Mouse (Mus musculus): ENCODE results near the gene Fastk. TPM values are rescaled to one million over a fixed set of nuclear protein-coding genes. Genes with fewer than 3 reads are reported as not detected.
A peak's percentile ranks its signal among the peaks of the same experiment; 100 is the strongest.
"Not testable (repeated sequence)": the region's sequence is repeated elsewhere in the genome, so short reads cannot be mapped to it uniquely, and the experiment has no call there.

The Fastk gene
- polyA plus RNA-seq, 1 experiment, result 182 TPM

- no peak for DNase-seq (ENCODE audit: low read depth)
Observed at GRCm38 (mm10) chr5:24424004-24424781, 20.9 kb downstream of the Fastk start.

DNA sequence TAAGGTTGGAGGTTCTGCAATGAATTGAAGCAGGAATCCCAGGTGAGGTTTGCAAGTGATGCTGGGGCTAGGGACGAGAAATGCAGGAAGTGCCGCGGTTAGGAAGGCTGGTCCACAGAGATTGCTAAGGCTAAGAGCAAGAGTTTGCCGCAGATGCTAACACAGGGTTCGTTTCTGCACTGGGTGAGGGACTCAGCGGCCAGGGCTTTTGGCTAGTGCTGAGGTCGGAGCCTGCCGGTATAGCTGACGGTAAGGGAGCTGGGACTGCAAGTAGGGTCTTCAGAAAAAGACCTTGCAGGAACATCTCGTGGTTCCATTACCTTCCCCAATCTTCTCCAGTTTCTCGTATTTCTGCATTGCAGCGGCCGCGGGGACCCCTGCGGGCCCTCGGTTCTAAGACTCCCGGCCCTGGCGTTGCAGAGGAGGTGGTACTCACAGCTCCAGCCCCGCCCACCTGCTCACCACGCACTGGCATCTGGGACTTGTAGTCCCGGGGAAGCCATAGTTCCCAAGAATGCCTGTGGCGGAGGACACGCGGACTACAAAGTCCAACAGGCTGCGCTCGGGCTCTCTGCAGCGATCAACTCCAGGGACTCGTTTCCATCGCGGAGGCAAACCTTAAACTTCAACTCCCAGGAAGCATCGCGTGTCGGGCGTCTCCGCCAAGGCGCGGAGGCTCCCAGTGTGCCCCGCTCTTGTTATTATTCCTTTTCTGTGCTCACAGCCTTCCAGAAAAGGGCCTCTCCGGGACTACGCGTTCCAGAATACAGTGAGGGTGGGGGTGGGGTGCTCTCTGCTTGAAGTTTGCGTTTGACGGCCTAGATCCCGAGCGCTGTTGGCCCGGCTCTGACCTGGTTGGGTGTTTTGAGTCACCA is 21.7 kb downstream of the Fastk start, which contains the start of the genes Cdk5 and Slc4a2:
Cdk5 (minus strand) TSS at position 402 of the 875 bp plus-strand sequence.
Slc4a2 (plus strand) TSS at position 709 of the 875 bp plus-strand sequence.
- DNase-seq (ENCODE audit: low read depth), result peak; percentile 96

DNA sequence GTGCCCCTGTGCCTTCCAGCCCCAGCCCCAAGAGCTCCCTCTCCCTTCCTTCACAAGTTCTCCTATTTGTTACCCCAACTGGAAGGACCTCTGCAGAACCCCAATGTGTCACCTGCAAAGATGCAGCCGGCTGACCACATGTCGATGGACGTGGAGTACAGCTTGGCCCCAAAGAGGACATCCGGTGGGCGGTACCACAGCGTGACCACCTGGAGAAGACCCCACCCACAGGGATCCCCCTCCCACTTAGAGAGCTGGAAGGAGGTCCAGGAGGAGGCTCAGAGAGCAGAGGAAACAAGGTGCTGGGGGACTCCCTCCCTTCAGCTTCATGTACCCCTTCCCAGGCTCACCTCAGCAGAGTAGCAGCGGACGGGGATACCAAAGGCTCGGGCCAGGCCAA is 24.7 kb downstream of the Fastk start:
- DNase-seq (ENCODE audit: low read depth), result no peak

DNA sequence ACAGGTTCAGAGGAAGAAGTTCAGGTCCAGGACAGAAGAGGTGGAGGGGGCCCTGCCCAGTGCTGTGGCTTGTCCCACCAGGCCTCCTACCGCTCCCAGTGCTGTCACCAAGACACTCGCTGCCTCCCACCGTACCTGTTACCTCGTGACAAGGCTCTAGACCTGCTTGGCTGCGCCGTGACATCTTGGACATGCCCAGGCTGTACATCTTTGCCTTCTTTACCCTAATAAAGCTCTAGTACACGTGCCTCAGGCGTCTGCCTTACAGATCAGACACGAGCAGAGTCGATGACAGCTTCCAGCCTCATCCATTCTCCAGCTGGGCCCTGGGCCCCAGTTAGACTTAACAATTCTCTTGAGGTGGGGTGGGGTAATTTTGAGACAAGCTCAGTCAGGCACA is 27.5 kb downstream of the Fastk start:
- DNase-seq (ENCODE audit: low read depth), result no peak

DNA sequence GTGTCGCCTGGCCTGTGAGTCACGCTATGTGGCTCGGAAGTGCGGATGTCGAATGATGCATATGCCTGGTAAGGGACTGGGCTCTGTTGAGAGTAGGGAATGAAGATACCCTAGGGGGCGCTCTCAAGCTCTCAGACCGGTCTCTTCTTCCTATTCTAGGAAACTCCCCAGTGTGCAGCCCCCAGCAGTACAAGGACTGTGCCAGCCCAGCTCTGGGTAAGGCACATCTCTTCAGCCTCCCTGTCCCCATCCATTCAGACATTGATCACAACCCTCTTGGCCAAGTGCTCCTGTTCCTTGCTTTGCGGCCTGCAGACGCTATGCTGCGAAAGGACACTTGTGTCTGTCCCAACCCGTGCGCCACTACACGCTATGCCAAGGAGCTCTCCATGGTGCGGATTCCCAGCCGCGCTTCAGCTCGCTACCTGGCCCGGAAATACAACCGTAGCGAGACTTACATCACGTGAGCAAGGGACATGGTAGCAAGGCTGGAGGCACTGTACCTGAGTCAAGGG is 28.8 kb downstream of the Fastk start:
- DNase-seq (ENCODE audit: low read depth), result no peak

DNA sequence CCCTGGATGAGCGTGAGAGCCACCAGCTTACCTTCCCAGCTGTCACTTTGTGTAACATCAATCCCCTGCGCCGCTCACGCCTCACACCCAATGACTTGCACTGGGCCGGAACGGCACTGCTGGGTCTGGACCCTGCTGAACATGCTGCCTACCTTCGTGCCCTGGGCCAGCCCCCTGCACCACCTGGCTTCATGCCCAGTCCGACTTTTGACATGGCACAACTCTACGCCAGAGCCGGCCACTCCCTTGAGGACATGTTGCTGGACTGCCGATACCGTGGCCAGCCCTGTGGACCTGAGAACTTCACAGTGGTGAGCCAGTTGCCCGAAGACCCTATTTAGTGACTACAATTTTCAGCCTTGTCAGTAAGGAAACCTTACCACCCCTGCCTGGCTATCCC is 31.1 kb downstream of the Fastk start:
- DNase-seq (ENCODE audit: low read depth), result no peak

GRCm38 (mm10) chr5:24413042-24413693 is 31.9 kb downstream of the Fastk start, which contains the start of gene Asic3:
Gene Asic3 (plus strand): TSS chr5:24413392.
- DNase-seq (ENCODE audit: low read depth), result no peak

DNA sequence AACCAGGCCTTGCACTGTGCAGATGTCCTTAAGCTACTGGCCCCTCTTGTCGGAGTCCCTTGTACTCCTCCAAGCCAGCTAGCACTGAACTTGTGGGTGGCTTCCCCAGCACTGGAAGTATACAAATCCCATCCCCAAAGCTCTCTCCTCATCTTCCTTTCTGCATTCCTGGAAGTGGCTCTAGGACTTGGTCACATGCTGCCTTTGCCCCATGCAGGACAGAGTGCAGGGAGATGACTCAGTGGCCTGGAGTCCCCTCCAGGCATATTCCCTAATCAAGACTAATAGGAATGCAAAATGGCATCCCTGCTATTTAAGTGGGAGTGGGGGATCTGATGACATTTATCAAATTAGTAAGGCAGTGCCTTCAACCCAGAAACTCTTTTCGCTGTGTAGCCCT is 33.0 kb downstream of the Fastk start:
- no peak for DNase-seq (ENCODE audit: low read depth)

DNA sequence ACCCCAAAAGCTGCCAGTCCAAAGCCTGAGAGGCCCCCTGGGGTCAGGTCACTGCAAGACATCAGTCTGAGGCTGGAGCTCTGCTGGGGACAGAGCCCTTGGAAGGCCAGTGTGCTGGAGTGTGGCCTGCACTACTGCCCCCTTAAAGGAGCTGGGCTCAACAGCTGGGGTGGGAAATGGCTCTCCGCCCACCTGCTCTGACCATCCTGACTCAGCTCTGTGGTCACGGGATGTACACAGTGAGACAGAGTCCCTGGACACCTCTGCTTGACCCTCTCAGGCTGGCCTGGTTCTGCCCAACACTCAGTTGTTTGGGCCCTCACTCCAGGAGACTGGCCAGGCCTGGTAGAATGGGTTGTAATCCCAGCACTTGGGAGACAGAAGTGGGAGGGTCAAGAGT is 35.6 kb downstream of the Fastk start:
- DNase-seq (ENCODE audit: low read depth), result no peak

DNA sequence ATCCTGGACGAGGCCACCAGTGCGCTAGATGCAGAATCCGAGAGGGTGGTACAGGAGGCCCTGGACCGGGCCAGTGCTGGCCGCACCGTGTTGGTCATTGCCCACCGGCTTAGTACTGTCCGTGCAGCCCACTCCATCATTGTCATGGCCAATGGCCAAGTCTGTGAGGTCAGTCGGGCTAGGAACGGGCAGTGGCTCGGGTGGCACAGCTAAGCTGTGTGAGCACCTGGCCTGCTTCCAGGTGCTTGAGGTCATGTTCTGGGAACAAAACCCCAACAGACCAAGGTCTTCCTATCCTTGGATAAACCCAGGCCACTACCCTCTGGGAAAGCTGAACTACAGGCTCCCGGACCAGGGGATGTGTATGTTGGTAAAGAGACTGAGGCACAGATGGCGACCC is 36.4 kb downstream of the Fastk start:
- no peak for DNase-seq (ENCODE audit: low read depth)

DNA sequence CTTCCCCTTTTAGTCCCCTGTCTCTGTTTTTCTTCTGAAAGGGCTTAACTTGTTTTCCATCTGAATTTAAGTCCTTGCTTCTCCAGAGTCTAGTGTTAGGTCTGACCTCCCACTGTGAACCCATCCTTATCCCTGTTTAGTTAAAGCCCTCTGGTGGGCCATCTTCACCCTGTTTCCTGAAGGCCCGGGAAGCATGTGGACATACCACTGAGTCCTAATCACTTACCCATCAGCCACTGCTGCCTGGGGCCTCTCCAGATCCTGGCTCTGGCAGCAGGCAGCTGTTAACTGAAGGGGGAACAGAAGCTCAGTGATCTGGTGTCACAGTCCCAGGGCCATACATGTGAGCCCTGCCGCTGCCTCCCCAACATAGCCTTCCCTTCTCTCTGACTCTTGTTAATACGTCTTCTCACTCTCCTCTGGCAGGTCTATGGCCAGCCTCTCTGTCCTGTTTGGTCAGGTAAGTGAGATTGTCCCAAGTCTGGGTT is 39.7 kb downstream of the Fastk start:
- no peak for DNase-seq (ENCODE audit: low read depth)

DNA sequence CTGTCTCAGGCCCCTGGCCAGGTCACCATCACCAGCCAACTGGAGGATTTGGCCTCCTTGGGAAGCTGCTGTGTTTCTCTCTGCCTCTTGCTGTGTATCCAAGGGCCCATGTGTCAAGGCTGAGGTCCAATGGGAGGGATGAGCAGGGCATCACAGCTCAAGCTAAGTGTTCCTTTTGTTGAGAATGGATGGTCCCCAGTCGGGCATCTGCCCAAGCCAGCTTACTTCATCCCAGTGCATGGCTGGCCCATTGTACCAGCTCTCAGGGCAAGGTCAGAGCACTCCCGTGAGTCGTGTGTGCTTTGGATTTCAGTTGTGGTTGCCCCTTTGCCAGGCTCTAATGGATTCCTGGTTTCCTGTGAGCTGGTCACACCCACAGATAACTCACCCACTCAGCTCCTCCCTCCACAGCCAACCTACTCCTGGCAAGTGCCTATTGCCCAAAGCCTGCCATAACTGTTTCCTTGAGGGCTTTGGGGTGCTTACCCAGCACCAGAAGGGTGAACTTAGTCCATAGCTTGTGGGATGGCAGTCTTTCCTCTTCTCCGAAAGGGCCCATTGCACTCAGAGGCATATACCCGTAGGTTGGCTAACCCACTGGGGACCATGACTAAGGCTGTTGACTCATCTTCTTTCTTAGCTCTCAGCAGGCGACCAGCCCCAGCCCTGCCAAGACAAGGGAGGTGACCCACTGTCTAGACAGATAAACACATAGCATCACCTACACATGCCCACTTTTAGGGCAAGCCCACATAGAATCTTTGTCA is 40.3 kb downstream of the Fastk start:
- no peak for DNase-seq (ENCODE audit: low read depth)

DNA sequence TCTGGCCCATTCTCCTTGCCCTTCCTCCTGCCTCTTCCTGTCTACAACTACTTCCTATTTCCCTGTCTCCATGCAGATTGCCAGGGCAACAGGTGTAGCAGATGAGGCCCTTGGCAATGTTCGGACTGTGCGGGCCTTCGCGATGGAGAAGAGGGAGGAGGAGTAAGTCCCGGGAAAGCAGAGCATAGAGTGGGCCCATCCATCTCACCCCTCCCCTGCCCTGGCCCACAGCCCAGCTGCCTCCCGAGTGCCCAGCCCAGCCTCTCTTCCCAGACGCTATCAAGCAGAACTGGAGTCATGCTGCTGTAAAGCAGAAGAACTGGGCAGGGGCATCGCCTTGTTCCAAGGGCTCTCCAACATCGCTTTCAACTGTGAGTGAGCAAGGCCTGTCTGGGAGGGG is 43.1 kb downstream of the Fastk start:
- DNase-seq (ENCODE audit: low read depth), result no peak

DNA sequence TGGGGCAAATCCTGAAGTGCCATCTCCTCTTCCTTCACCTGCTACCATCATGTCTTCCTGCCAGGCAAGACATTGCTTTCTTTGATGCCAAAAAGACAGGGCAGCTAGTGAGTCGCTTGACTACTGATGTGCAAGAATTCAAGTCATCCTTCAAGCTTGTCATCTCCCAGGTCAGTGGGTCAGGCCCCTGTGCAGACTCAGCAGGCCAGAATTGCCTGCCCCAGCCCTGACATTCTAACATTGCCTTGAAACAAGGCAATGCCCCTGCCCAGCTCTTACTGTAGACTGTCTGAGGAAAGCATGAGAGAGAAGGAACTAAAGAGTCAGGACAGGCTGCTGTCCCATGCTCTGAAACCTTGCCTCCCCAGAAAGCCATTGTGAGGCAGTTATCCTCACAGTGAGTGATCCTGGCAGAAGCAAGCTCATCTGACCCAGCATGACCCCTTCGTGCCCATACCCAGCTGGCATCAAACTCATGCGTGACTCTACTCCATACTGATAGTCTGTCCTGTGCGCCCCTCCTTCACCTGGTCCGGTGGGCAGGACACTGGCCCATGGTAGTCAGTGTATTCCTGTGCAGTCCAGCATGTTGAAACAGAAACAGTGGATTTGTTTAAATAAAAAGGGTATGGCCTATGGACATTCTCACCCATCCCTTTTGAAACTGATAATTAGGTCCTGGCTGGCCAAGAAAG is 44.0 kb downstream of the Fastk start:
- DNase-seq (ENCODE audit: low read depth), result no peak

- DNase-seq (ENCODE audit: low read depth), result no peak
Observed at GRCm38 (mm10) chr5:24400362-24400761, 44.7 kb downstream of the Fastk start.

- DNase-seq (ENCODE audit: low read depth), result no peak
Observed at GRCm38 (mm10) chr5:24399686-24400085, 45.4 kb downstream of the Fastk start.

GRCm38 (mm10) chr5:24396254-24396653 is 48.8 kb downstream of the Fastk start:
- not testable (repeated sequence) for DNase-seq (ENCODE audit: low read depth)

- peak; percentile 95 for DNase-seq (ENCODE audit: low read depth)
Observed at GRCm38 (mm10) chr5:24394165-24394894, 50.8 kb downstream of the Fastk start.

DNA sequence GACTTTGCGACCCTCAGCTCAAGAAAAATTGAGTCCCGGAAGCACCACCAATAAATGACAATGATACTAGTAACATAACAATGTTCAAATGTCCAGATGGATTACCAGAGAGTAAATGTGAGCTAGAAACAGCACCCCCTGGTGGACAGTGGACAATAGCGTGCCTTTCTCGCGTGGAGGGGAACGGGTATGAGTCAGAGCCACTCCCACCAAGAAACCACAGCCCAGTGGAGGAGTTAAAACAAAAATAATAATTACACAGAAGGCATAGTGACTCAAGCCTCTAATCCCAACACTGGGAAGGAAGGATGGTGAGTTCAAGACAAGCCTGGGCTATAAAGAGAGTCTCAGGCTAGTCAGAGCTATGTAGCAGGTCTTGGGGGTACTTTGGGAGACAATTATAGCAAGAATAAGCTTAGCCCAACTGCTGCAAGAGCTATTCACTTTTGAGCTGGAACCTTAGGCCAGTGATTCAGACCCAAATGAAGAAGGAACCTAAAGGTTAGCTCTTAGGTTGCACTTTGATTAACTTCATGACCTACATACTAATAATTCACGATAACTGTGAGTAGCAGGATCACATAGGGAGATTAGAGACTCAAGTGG is 51.6 kb downstream of the Fastk start, which contains the start of gene Abcb8:
Abcb8 (plus strand) TSS at position 272 of the 606 bp plus-strand sequence.
- DNase-seq (ENCODE audit: low read depth), result no peak

Measured in gonadal fat pad, adult 2 months (tissue).